Mouse (Mus musculus) testis, adult 2 months (tissue): ENCODE results near the gene H2afx.

ENCODE experiments used
- CTCF ChIP-seq: fragments of 200-500 bp; IDR thresholded peaks from 2 replicates; pipeline ENCODE4 v1.5.1; 2012; ENCODE audit warnings: low read depth, mild to moderate bottlenecking, inconsistent platforms, low read length, moderate library complexity; ENCODE audit not compliant: control insufficient read depth, insufficient read depth, insufficient replicate concordance
- POLR2A ChIP-seq: fragments of 200-500 bp; IDR thresholded peaks from 2 replicates; pipeline ENCODE4 v1.6.1; 2012; ENCODE audit warnings: low read depth, mild to moderate bottlenecking, inconsistent platforms, low read length, moderate library complexity; ENCODE audit not compliant: control insufficient read depth

GRCm38 (mm10) chr9:44343290-44343689 lies 8.8 kb downstream of the H2afx start:
- no peak for TF ChIP-seq CTCF
- no peak for TF ChIP-seq POLR2A
